Mouse (Mus musculus) midbrain, postnatal 0 days (tissue): ENCODE data around the gene Trmt10a. TPM values are rescaled to one million over a fixed set of nuclear protein-coding genes. Genes with fewer than 3 reads are reported as not detected.
A peak's percentile ranks its signal among the peaks of the same experiment; 100 is the strongest.

Experiments used
- ATAC-seq: fragments of 200-750 bp; cut with Nextera tagmentation; 2 replicates; pipeline ENCODE4 v1.8.0; 2017; ENCODE audit warnings: moderate number of reproducible peaks, mild to moderate bottlenecking, moderate TSS enrichment, moderate library complexity; ENCODE audit not compliant: low FRiP score
- DNase-seq: peaks from one replicate; pipeline ENCODE4 v3.0.0-alpha.2; 2015; ENCODE audit warnings: low spot score
- H3K27ac ChIP-seq: fragments of 300-500 bp; sonication (generic); 2 replicates; pipeline ENCODE4 v1.5.1; 2014; ENCODE audit warnings: low read depth, mild to moderate bottlenecking, low read length, mixed read lengths
- H3K27me3 ChIP-seq: fragments of 300-500 bp; sonication (generic); 2 replicates; pipeline ENCODE4 v1.6.1; 2014; ENCODE audit warnings: low read length, control low read depth, mixed read lengths; ENCODE audit not compliant: insufficient read depth
- H3K36me3 ChIP-seq: fragments of 300-500 bp; sonication (generic); 2 replicates; pipeline ENCODE4 v1.6.1; 2014; ENCODE audit warnings: low read length, control low read depth, mixed read lengths; ENCODE audit not compliant: insufficient read depth
- H3K4me1 ChIP-seq: fragments of 300-500 bp; sonication (generic); 2 replicates; pipeline ENCODE4 v1.6.1; 2014; ENCODE audit warnings: mild to moderate bottlenecking, control low read depth, antibody characterized with exemption, low read length, mixed read lengths; ENCODE audit not compliant: insufficient read depth
- H3K4me2 ChIP-seq: fragments of 300-500 bp; sonication (generic); 2 replicates; pipeline ENCODE4 v1.6.1; 2014; ENCODE audit warnings: low read depth, mild to moderate bottlenecking, low read length, mixed read lengths; ENCODE audit not compliant: poor library complexity, severe bottlenecking
- H3K4me3 ChIP-seq: fragments of 300-500 bp; sonication (generic); 2 replicates; pipeline ENCODE4 v1.5.1; 2014; ENCODE audit warnings: low read depth, mild to moderate bottlenecking, low read length, moderate library complexity
- H3K9ac ChIP-seq: fragments of 300-500 bp; sonication (generic); replicated peaks from 2 replicates; pipeline ENCODE4 v1.6.1; 2014; ENCODE audit warnings: mild to moderate bottlenecking, low read length, moderate library complexity, mixed read lengths; ENCODE audit not compliant: poor library complexity, severe bottlenecking
- H3K9me3 ChIP-seq: fragments of 300-500 bp; sonication (generic); 2 replicates; pipeline ENCODE4 v1.6.1; 2016; ENCODE audit warnings: low read length, control low read depth
- CTCF ChIP-seq: IDR thresholded peaks from 2 replicates; pipeline ENCODE4 v1.5.1; 2016; ENCODE audit warnings: antibody characterized with exemption, mild to moderate bottlenecking
- WGBS: fragments of 180-500 bp; shearing (Covaris S2); extraction: QIAGEN DNeasy Blood & Tissue Kit; methylation state at CpG from one replicate; pipeline ENCODE4 v1.1.7; 2014; 5-methylcytosine and 5-hydroxymethylcytosine counted together
- polyA plus RNA-seq: library from polyadenylated mRNA; unstranded; fragments of >200 nt; fragmentation: Nextera tagmentation; extraction: Ambion mirVana; gene quantifications from 2 replicates; pipeline ENCODE4 v1.2.1, GENCODE M21; 2015
- total RNA-seq: library from RNA; depleted of rRNA; stranded (reverse); fragments of >200 nt; gene quantifications from 2 replicates; pipeline ENCODE4 v1.2.3, GENCODE M21; 2014

Gene Trmt10a
- total and polyA plus RNA-seq, 2 experiments from 2014 or later = 2.5 to 9.5 TPM

DNA sequence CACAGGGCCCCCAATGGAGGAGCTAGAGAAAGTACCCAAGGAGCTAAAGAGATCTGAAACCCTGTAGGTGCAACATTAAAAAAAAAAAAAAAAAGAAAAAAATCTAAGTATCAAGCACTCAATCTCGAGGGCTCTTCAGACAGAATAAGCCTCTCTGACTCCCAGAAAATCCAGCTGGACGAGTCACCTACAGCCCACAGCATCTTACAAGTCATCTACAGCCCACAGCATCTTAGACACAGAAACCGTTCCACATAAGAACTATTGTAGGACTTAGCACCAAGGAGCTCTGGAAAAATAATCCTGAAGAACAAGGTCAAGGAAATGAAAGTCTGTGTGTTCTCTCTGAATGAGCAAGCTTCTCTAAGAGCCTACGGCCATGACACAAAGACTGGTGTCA, 41.3 kb upstream of the Trmt10a start:
- 89% methylated on average over 4 of the region's 4 CpGs for WGBS
- no peaks in the 10 kb centered on the region for H3K9me3 ChIP-seq
- no peak overlapping the region for H3K4me3 ChIP-seq
- no peak for TF ChIP-seq CTCF
- no peak overlapping the region for H3K4me2 ChIP-seq
- no peaks in the 10 kb centered on the region for H3K36me3 ChIP-seq
- H3K27me3 ChIP-seq = no peaks in the 10 kb centered on the region
- 0 out of 2 replicates have a peak, but pooled peaks cover 1% of the 10 kb centered on the region for H3K4me1 ChIP-seq
- DNase-seq = no peak
- no peak overlapping the region for H3K27ac ChIP-seq
- no peak overlapping the region for H3K9ac ChIP-seq
- no peak for ATAC-seq

DNA sequence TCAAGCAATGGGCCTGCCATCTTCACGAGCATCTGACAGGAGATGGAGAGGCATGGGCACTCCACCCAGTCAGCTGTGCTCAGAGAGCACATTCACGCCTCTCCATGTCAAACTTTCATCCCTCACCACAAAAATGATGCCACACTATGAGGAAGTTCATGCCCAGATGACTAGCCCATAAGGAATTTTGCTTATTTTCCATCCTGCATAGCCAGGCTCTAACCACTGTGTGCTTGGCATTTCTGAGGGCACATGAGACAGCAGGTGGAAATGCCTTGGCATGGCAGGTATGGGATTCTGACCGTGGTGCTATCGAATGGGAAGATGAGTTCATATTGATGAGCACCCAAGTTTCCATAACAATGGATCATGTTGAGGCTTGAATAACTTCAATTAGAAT, 39.6 kb upstream of the Trmt10a start:
- Histone ChIP-seq H3K27me3 (no peaks in the 10 kb centered on the region), H3K36me3 (peaks cover 3% of the 10 kb centered on the region; the same call in 1 of the 2 replicates), H3K4me2 (no peak overlapping the region), H3K27ac (no peak overlapping the region), H3K9me3 (no peaks in the 10 kb centered on the region), H3K9ac (no peak overlapping the region), H3K4me3 (no peak overlapping the region), H3K4me1 (no peaks in the 10 kb centered on the region)
- TF ChIP-seq CTCF = no peak
- 88% methylated on average over 4 of the region's 4 CpGs for WGBS
- ATAC-seq = no peak
- DNase-seq = no peak

DNA sequence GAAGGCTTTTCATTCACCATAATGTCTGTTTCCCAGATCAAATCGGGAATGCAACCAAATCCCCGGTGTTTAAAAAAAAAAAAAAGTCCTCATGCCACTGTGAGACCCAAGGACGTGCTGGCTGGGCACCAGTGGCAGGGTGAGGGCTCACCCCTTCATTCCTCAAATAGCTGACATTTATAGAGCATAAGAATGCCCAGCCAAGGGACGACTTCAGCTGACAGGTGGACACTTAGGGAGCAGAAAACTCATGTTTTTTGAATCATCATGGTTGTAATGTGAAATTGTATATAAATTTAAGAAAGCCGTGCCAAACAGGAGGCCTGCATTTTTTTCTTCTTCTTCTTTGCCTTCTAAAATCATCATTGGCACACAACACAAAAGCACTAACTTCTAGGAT, 38.2 kb upstream of the Trmt10a start:
- H3K9ac ChIP-seq = no peak overlapping the region
- ATAC-seq (no peak), DNase-seq (no peak)
- H3K27me3 ChIP-seq = no peaks in the 10 kb centered on the region
- no peak overlapping the region for H3K4me2 ChIP-seq
- H3K4me3 ChIP-seq = no peak overlapping the region
- no peaks in the 10 kb centered on the region for H3K9me3 ChIP-seq
- WGBS = 64% methylated on average over 5 of the region's 5 CpGs
- peaks cover 3% of the 10 kb centered on the region; the same call in 1 of the 2 replicates for H3K36me3 ChIP-seq
- H3K4me1 ChIP-seq = no peaks in the 10 kb centered on the region
- H3K27ac ChIP-seq = no peak overlapping the region
- no peak for TF ChIP-seq CTCF

DNA sequence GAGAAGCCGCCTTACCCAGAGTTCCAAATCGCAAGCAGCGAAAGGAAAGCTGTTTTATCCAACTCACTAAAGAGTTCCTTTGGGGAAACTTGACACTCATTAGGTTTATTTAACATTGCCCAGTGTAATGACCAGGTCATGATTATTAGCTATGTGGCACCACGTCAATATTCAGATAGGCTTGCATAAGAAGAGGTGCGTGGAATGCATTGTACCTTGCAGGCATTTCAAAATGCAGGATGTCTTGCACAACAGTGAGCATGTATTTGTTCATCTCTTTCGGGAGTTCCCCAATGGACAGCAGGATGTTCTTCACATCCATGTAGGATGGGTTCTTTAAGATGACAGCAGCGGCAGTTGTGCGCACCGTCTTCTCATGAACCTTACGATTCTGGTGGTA, 36.4 kb upstream of the Trmt10a start:
- H3K4me1 ChIP-seq = no peaks in the 10 kb centered on the region
- no peak for TF ChIP-seq CTCF
- H3K9me3 ChIP-seq = no peaks in the 10 kb centered on the region
- no peak overlapping the region for H3K4me3 ChIP-seq
- WGBS = 96% methylated on average over 10 of the region's 10 CpGs
- no peak for DNase-seq
- no peak overlapping the region for H3K9ac ChIP-seq
- ATAC-seq = no peak
- H3K27ac ChIP-seq = no peak overlapping the region
- no peak overlapping the region for H3K4me2 ChIP-seq
- no peaks in the 10 kb centered on the region for H3K27me3 ChIP-seq
- H3K36me3 ChIP-seq = peaks cover 3% of the 10 kb centered on the region; the same call in 1 of the 2 replicates

DNA sequence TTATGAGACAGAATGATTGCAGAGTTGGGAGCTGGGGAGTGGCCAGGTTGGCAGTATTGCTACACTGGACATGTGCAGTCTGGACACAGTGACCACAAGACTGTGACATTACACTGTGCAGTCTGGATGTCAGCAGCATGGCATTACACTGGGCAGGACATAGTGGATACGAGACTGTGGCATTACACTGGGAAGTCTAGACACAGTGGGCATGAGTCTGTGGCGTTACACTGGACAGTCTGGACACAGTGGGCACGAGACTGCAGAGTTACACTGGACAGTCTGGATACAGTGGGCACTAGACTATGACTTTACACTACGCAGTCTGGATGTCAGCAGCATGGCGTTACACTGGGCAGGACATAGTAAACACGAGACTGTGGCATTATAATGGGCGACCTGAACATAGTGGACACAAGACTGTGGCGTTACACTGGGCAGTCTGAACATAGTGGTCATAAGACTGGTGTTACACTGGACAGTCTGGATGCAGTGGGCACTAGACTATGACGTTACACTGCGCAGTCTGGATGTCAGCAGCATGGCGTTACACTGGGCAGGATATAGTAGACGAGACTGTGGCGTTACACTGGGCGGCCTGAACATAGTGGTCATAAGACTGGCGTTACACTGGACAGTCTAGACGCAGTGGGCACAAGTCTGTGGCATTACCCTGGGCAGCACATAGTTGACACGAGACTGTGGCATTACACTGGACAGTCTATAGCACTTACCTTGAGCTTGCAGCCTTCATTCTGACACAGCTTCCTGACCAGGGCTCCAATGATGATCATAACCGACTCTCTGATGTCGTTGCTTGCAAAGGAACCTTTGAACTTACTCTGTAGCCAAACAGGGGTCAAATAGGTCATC, 32.1 kb upstream of the Trmt10a start:
- Histone ChIP-seq H3K4me1 (no peaks in the 10 kb centered on the region), H3K9ac (no peak overlapping the region), H3K9me3 (no peaks in the 10 kb centered on the region), H3K4me3 (no peak overlapping the region), H3K36me3 (peaks cover 3% of the 10 kb centered on the region; the same call in 1 of the 2 replicates), H3K4me2 (no peak overlapping the region), H3K27ac (no peak overlapping the region), H3K27me3 (no peaks in the 10 kb centered on the region)
- no peak for TF ChIP-seq CTCF
- DNase-seq (no peak), ATAC-seq (0 out of 2 replicates have a peak, but pooled peaks have one; percentile 27)
- 92% methylated on average over 19 of the region's 19 CpGs for WGBS

DNA sequence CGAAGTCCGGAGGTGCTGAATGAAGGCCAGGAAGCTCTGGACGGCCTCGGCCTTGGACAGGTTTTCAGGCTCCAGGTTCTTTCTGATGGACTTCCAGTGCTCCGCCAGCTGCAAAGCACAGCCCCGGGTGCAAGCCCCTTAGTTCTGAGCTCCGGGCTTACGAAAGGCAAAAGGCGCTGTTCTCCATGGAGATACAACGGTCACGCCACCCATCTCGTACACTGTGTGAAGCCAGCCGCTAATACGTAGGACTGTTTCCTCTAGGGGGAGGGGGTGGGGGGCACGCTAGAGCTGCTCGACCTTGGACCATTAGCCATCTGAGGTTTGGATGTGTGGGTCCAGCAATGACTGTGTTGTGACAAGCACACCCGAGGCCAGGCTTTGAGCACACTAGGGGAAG, 29.1 kb upstream of the Trmt10a start:
- H3K4me1 ChIP-seq = no peaks in the 10 kb centered on the region
- H3K4me3 ChIP-seq = no peak overlapping the region
- ATAC-seq = no peak
- no peak for TF ChIP-seq CTCF
- no peaks in the 10 kb centered on the region for H3K9me3 ChIP-seq
- H3K27ac ChIP-seq = no peak overlapping the region
- DNase-seq = no peak
- no peak overlapping the region for H3K9ac ChIP-seq
- H3K27me3 ChIP-seq = no peaks in the 10 kb centered on the region
- H3K36me3 ChIP-seq = no peaks in the 10 kb centered on the region
- no peak overlapping the region for H3K4me2 ChIP-seq
- WGBS = 85% methylated on average over 17 of the region's 17 CpGs
